Mouse (Mus musculus) left cerebral cortex, adult 9 months (tissue): ENCODE measurements around the gene Kcnj10.

Experiments
- DNase-seq, 2 experiments: peaks; one replicate each; pipeline ENCODE4 v3.0.0; 2022; ENCODE audit warnings: low spot score in 2 of 2

Kcnj10 gene

GRCm38 (mm10) chr1:172311921-172312767, 28.9 kb upstream of the Kcnj10 start:
- peak in 1 of 2 experiments; percentile 78 for DNase-seq

GRCm38 (mm10) chr1:172312768-172313561, 28.0 kb upstream of the Kcnj10 start:
- DNase-seq: peak in 1 of 2 experiments; percentile 82

- DNase-seq: peak in 1 of 2 experiments; percentile 52
Observed at GRCm38 (mm10) chr1:172313613-172314411, 27.2 kb upstream of the Kcnj10 start.

GRCm38 (mm10) chr1:172314911-172315310, 26.1 kb upstream of the Kcnj10 start:
- DNase-seq: no peak

GRCm38 (mm10) chr1:172317431-172317830, 23.6 kb upstream of the Kcnj10 start:
- no peak for DNase-seq

GRCm38 (mm10) chr1:172317946-172318345, 23.1 kb upstream of the Kcnj10 start:
- no peak for DNase-seq

- peak in 1 of 2 experiments; percentile 47 for DNase-seq
Observed at GRCm38 (mm10) chr1:172318424-172319035, 22.5 kb upstream of the Kcnj10 start.

GRCm38 (mm10) chr1:172319346-172319745, 21.7 kb upstream of the Kcnj10 start:
- peak in 1 of 2 experiments; percentile 42 for DNase-seq

- DNase-seq: peak in 1 of 2 experiments; percentile 68
Observed at GRCm38 (mm10) chr1:172319921-172320411, 21.0 kb upstream of the Kcnj10 start.

- peak in 1 of 2 experiments; percentile 35 for DNase-seq
Observed at GRCm38 (mm10) chr1:172322725-172323124, 18.3 kb upstream of the Kcnj10 start.

- peak in 1 of 2 experiments; percentile 16 for DNase-seq
Observed at GRCm38 (mm10) chr1:172323298-172323697, 17.7 kb upstream of the Kcnj10 start.

GRCm38 (mm10) chr1:172323801-172324359, 17.1 kb upstream of the Kcnj10 start:
- DNase-seq: peak; percentile 74 to 88

- peak in 1 of 2 experiments; percentile 85 for DNase-seq
Observed at GRCm38 (mm10) chr1:172324725-172325124, 16.3 kb upstream of the Kcnj10 start.

- DNase-seq: no peak
Observed at GRCm38 (mm10) chr1:172325680-172326535, 15.1 kb upstream of the Kcnj10 start.

GRCm38 (mm10) chr1:172326684-172327083, 14.3 kb upstream of the Kcnj10 start:
- no peak for DNase-seq

- DNase-seq: no peak
Observed at GRCm38 (mm10) chr1:172327206-172328001, 13.6 kb upstream of the Kcnj10 start.

GRCm38 (mm10) chr1:172328041-172328440, 13.0 kb upstream of the Kcnj10 start:
- no peak for DNase-seq

GRCm38 (mm10) chr1:172328461-172328860, 12.5 kb upstream of the Kcnj10 start:
- DNase-seq: no peak

GRCm38 (mm10) chr1:172329131-172329530, 11.9 kb upstream of the Kcnj10 start, which contains the start of gene Kcnj9:
Gene Kcnj9, minus strand, starts transcription at chr1:172329318.
- DNase-seq: peak in 1 of 2 experiments; percentile 88
